Mouse (Mus musculus) layer of hippocampus, postnatal 10 days (tissue): ENCODE measurements around the gene Lsamp. TPM values are rescaled to one million over a fixed set of nuclear protein-coding genes. Genes with fewer than 3 reads are reported as not detected.
"Not testable (repeated sequence)": the region's sequence is repeated elsewhere in the genome, so short reads cannot be mapped to it uniquely, and the experiment has no call there.

Source experiments
- DNase-seq, 2 experiments: peaks; one replicate each; pipeline ENCODE4 v3.0.0; 2021; ENCODE audit warnings: low spot score in 2 of 2
- total RNA-seq, 2 experiments: library from RNA; stranded (reverse); gene quantifications; 2 replicates each; pipeline ENCODE4 v1.2.3; 2021

Gene Lsamp
- total RNA-seq, 2 experiments from 2014 or later: 527 to 565 TPM

- DNase-seq: no peak
These were observed 1928.5 kb downstream of the Lsamp start for GRCm38 (mm10) chr16:41912584-41913193.

GRCm38 (mm10) chr16:41913346-41913745 lies 1929.2 kb downstream of the Lsamp start:
- DNase-seq: no peak

- DNase-seq: no peak
These were observed 1932.2 kb downstream of the Lsamp start for GRCm38 (mm10) chr16:41916342-41916741.

GRCm38 (mm10) chr16:41917057-41917821 lies 1933.1 kb downstream of the Lsamp start:
- DNase-seq: no peak

- no peak for DNase-seq
These were observed 1945.4 kb downstream of the Lsamp start for GRCm38 (mm10) chr16:41929546-41929945.

- no peak for DNase-seq
These were observed 1951.5 kb downstream of the Lsamp start for GRCm38 (mm10) chr16:41935701-41936100.

- no peak for DNase-seq
These were observed 1952.9 kb downstream of the Lsamp start for GRCm38 (mm10) chr16:41936908-41937595.

GRCm38 (mm10) chr16:41937596-41937990 lies 1953.4 kb downstream of the Lsamp start:
- DNase-seq: no peak

GRCm38 (mm10) chr16:41938258-41938657 lies 1954.1 kb downstream of the Lsamp start:
- no peak for DNase-seq

- DNase-seq: no peak
These were observed 1957.6 kb downstream of the Lsamp start for GRCm38 (mm10) chr16:41941591-41942315.

GRCm38 (mm10) chr16:41957811-41958210 lies 1973.7 kb downstream of the Lsamp start:
- no peak for DNase-seq

GRCm38 (mm10) chr16:41965636-41966035 lies 1981.5 kb downstream of the Lsamp start:
- DNase-seq: no peak

GRCm38 (mm10) chr16:41969215-41969614 lies 1985.1 kb downstream of the Lsamp start:
- DNase-seq: no peak

GRCm38 (mm10) chr16:41974866-41975719 lies 1990.9 kb downstream of the Lsamp start:
- no peak for DNase-seq

- DNase-seq: no peak
These were observed 1992.7 kb downstream of the Lsamp start for GRCm38 (mm10) chr16:41976897-41977296.

- DNase-seq: no peak
These were observed 2012.8 kb downstream of the Lsamp start for GRCm38 (mm10) chr16:41996956-41997355.

GRCm38 (mm10) chr16:42002925-42003324 lies 2018.8 kb downstream of the Lsamp start:
- no peak for DNase-seq

- not testable (repeated sequence) for DNase-seq
These were observed 2019.3 kb downstream of the Lsamp start for GRCm38 (mm10) chr16:42003506-42003905.

GRCm38 (mm10) chr16:42004166-42004565 lies 2020.0 kb downstream of the Lsamp start:
- DNase-seq: no peak

GRCm38 (mm10) chr16:42014937-42015336 lies 2030.8 kb downstream of the Lsamp start:
- DNase-seq: no peak

GRCm38 (mm10) chr16:42015443-42015842 lies 2031.3 kb downstream of the Lsamp start:
- no peak for DNase-seq
